24 mouse cellular contexts compared by ENCODE assay signal in genomic region chr13:102989616-102990015, GRCm38 (mm10).
A peak's percentile ranks its signal among the peaks of the same experiment; 100 is the strongest.
DNase-seq lines count a peak whose midpoint lies in the region; ATAC-seq and TF ChIP-seq lines count a peak whose summit lies in the region.
"Had no signal": no experiment of that assay in that cellular context is flagged by ENCODE, and none has a peak within 500 bp of the region (broad histone marks: within the 10 kb centered on the region; RNA-seq: fewer than 3 reads in every experiment).

No protein-coding gene starts in this region.

- TF ChIP-seq POLR2A in brain, embryonic 14.5 days (IDR thresholded peaks at IDR 0.05; ENCODE audit: borderline replicate concordance, extremely low read depth, insufficient read depth, insufficient read length, poor library complexity, severe bottlenecking) = no peak
- no peak for TF ChIP-seq POLR2A in embryonic fibroblast, embryonic 13.5 days (IDR thresholded peaks at IDR 0.05; ENCODE audit: low read depth, low read length)

- no peaks in the 10 kb centered on the region for H3K27me3 ChIP-seq in kidney, embryonic 15.5 days
- no peaks in the 10 kb centered on the region for H3K27me3 ChIP-seq in kidney, embryonic 14.5 days (ENCODE audit: control insufficient read depth, insufficient read depth, low read length)
- no peaks in the 10 kb centered on the region for H3K27me3 ChIP-seq in midbrain, embryonic 11.5 days (ENCODE audit: control insufficient read depth, insufficient read depth, low read length)
- no peaks in the 10 kb centered on the region for H3K27me3 ChIP-seq in midbrain, embryonic 14.5 days (ENCODE audit: control insufficient read depth, insufficient read depth, low read length)
- H3K27me3 ChIP-seq: embryonic facial prominence, embryonic 13.5 days; heart, embryonic 12.5 days; heart, embryonic 15.5 days had no signal

- ATAC-seq in kidney, embryonic 15.5 days (replicated peaks; ENCODE audit: low FRiP score) = peak; percentile 69
- no peak; the same call in 1 of the 2 replicates for ATAC-seq in kidney, embryonic 14.5 days (ENCODE audit: low FRiP score, low TSS enrichment)
- ATAC-seq in midbrain, embryonic 11.5 days (ENCODE audit: low FRiP score) = no peak
- ATAC-seq in midbrain, embryonic 14.5 days (ENCODE audit: low FRiP score, low TSS enrichment) = no peak
- no peak for ATAC-seq in erythroblast, adult 5-6 weeks (replicated peaks; ENCODE audit: low FRiP score, poor library complexity, severe bottlenecking)
- ATAC-seq: CD4-positive, CD25-positive, alpha-beta regulatory T cell, adult 4 months; forebrain, embryonic 14.5 days; forebrain, postnatal 0 days; hindbrain, embryonic 16.5 days had no signal

- peaks cover 21% of the 10 kb centered on the region for H3K4me1 ChIP-seq in kidney, embryonic 15.5 days
- peaks cover 13% of the 10 kb centered on the region; the same call in 1 of the 2 replicates for H3K4me1 ChIP-seq in kidney, embryonic 14.5 days (ENCODE audit: control insufficient read depth, insufficient read depth, low read length)
- H3K4me1 ChIP-seq in midbrain, embryonic 11.5 days (ENCODE audit: control insufficient read depth, insufficient read depth, low read length) = peaks cover 2% of the 10 kb centered on the region; the same call in 1 of the 2 replicates
- H3K4me1 ChIP-seq in midbrain, embryonic 14.5 days (ENCODE audit: control insufficient read depth, insufficient read depth, low read length) = peaks cover 14% of the 10 kb centered on the region
- peaks cover 15% of the 10 kb centered on the region for H3K4me1 ChIP-seq in embryonic fibroblast, embryonic 13.5 days (ENCODE audit: control insufficient read depth, insufficient read depth, low read length)

- H3K9ac ChIP-seq in kidney, embryonic 15.5 days = no peak overlapping the region
- H3K9ac ChIP-seq in kidney, embryonic 14.5 days (ENCODE audit: low read depth, low read length) = no peak overlapping the region
- H3K9ac ChIP-seq in midbrain, embryonic 11.5 days (ENCODE audit: low read length) = no peak overlapping the region
- no peak overlapping the region for H3K9ac ChIP-seq in midbrain, embryonic 14.5 days (replicated peaks; ENCODE audit: low read length)
- H3K9ac ChIP-seq: embryonic facial prominence, embryonic 13.5 days; forebrain, postnatal 0 days; heart, embryonic 12.5 days; heart, embryonic 15.5 days had no signal

- TF ChIP-seq CTCF in brain, embryonic 14.5 days (IDR thresholded peaks at IDR 0.05; ENCODE audit: borderline replicate concordance, extremely low read depth, insufficient read depth, insufficient read length) = no peak
- no peak for TF ChIP-seq CTCF in embryonic fibroblast, embryonic 13.5 days (IDR thresholded peaks at IDR 0.05; ENCODE audit: borderline replicate concordance, insufficient read depth, low read length)

- no peak overlapping the region for H3K4me3 ChIP-seq in kidney, embryonic 15.5 days (replicated peaks)
- no peak overlapping the region for H3K4me3 ChIP-seq in kidney, embryonic 14.5 days (ENCODE audit: low read length)
- H3K4me3 ChIP-seq in midbrain, embryonic 11.5 days (ENCODE audit: low read depth, low read length) = no peak overlapping the region
- H3K4me3 ChIP-seq in midbrain, embryonic 14.5 days (replicated peaks; ENCODE audit: low read depth, low read length) = no peak overlapping the region
- H3K4me3 ChIP-seq in embryonic fibroblast, embryonic 13.5 days (ENCODE audit: insufficient read depth, low read length) = no peak overlapping the region
- H3K4me3 ChIP-seq: embryonic facial prominence, embryonic 10.5 days; embryonic facial prominence, embryonic 13.5 days; gastrocnemius, adult 2 months; heart, embryonic 12.5 days; heart, embryonic 15.5 days had no signal

- H3K36me3 ChIP-seq in kidney, embryonic 15.5 days = no peaks in the 10 kb centered on the region
- no peaks in the 10 kb centered on the region for H3K36me3 ChIP-seq in kidney, embryonic 14.5 days (ENCODE audit: control insufficient read depth, insufficient read depth, low read length)
- no peaks in the 10 kb centered on the region for H3K36me3 ChIP-seq in midbrain, embryonic 11.5 days (ENCODE audit: control insufficient read depth, insufficient read depth, low read length)
- H3K36me3 ChIP-seq in midbrain, embryonic 14.5 days (ENCODE audit: control insufficient read depth, insufficient read depth, low read length) = no peaks in the 10 kb centered on the region
- H3K36me3 ChIP-seq: embryonic facial prominence, embryonic 10.5 days; embryonic facial prominence, embryonic 13.5 days; heart, embryonic 12.5 days; heart, embryonic 15.5 days had no signal

- peak; percentile 81 for DNase-seq in midbrain, embryonic 11.5 days (ENCODE audit: low spot score, missing footprints)
- DNase-seq in midbrain, embryonic 14.5 days = no peak
- peak; percentile 14 for DNase-seq in brain, embryonic 14.5 days (ENCODE audit: low read depth)
- DNase-seq: adrenal gland, postnatal 14 days; cerebellum, adult 11-12 months; cerebellum, adult 8-10 months; cerebellum, postnatal 10 days; cerebellum, postnatal 36 days; embryo, embryonic 11 days; forebrain, postnatal 0 days; gastrocnemius, adult 2 months; gastrocnemius, postnatal 14 days; heart, postnatal 10 days had no signal

- WGBS in kidney, embryonic 15.5 days = 33% methylated on average over 11 of the region's 11 CpGs
- WGBS in kidney, embryonic 14.5 days = 33% methylated on average over 11 of the region's 11 CpGs
- 67% methylated on average over 11 of the region's 11 CpGs for WGBS in midbrain, embryonic 11.5 days
- 67% methylated on average over 11 of the region's 11 CpGs for WGBS in midbrain, embryonic 14.5 days

- H3K4me2 ChIP-seq in kidney, embryonic 15.5 days = no peak overlapping the region
- H3K4me2 ChIP-seq in kidney, embryonic 14.5 days (replicated peaks; ENCODE audit: low read depth, low read length) = no peak overlapping the region
- no peak overlapping the region for H3K4me2 ChIP-seq in midbrain, embryonic 11.5 days
- no peak overlapping the region for H3K4me2 ChIP-seq in midbrain, embryonic 14.5 days (ENCODE audit: low read length)
- H3K4me2 ChIP-seq: embryonic facial prominence, embryonic 13.5 days; heart, embryonic 12.5 days; heart, embryonic 15.5 days had no signal

- H3K27ac ChIP-seq in kidney, embryonic 15.5 days = no peak overlapping the region
- H3K27ac ChIP-seq in kidney, embryonic 14.5 days (ENCODE audit: low read depth, low read length) = no peak overlapping the region
- H3K27ac ChIP-seq in midbrain, embryonic 11.5 days (ENCODE audit: low read depth, low read length) = no peak overlapping the region
- no peak overlapping the region for H3K27ac ChIP-seq in midbrain, embryonic 14.5 days (replicated peaks; ENCODE audit: low read depth, low read length)
- H3K27ac ChIP-seq in embryonic fibroblast, embryonic 13.5 days (ENCODE audit: insufficient read depth, low read length) = peak overlapping the region; percentile 27
- H3K27ac ChIP-seq: embryonic facial prominence, embryonic 10.5 days; embryonic facial prominence, embryonic 13.5 days; gastrocnemius, adult 2 months; heart, embryonic 15.5 days had no signal

- peaks cover under 1% of the 10 kb centered on the region; the same call in 1 of the 2 replicates for H3K9me3 ChIP-seq in kidney, embryonic 15.5 days (replicated peaks)
- no peaks in the 10 kb centered on the region for H3K9me3 ChIP-seq in kidney, embryonic 14.5 days (ENCODE audit: control insufficient read depth, low read length)
- H3K9me3 ChIP-seq in midbrain, embryonic 11.5 days (ENCODE audit: control insufficient read depth, low read length) = no peaks in the 10 kb centered on the region
- no peaks in the 10 kb centered on the region for H3K9me3 ChIP-seq in midbrain, embryonic 14.5 days (ENCODE audit: control insufficient read depth, low read length)
- H3K9me3 ChIP-seq: embryonic facial prominence, embryonic 10.5 days; embryonic facial prominence, embryonic 13.5 days; heart, embryonic 12.5 days; heart, embryonic 15.5 days had no signal
